Mouse (Mus musculus) thymus, adult 2 months (tissue): ENCODE measurements around the gene Cryzl2. TPM values are rescaled to one million over a fixed set of nuclear protein-coding genes. Genes with fewer than 3 reads are reported as not detected.

Source experiments
- DNase-seq: peaks from one replicate; pipeline ENCODE4 v3.0.0; 2021
- H3K27ac ChIP-seq: fragments of 200-500 bp; 2 replicates; pipeline ENCODE4 v1.5.1; 2012; ENCODE audit warnings: low read length, control low read depth; ENCODE audit not compliant: control insufficient read depth, insufficient read depth
- H3K27me3 ChIP-seq: fragments of 200-500 bp; 2 replicates; pipeline ENCODE4 v1.6.1; 2012; ENCODE audit warnings: mild to moderate bottlenecking, low read length, moderate library complexity, mixed read lengths; ENCODE audit not compliant: control insufficient read depth, insufficient read depth
- H3K36me3 ChIP-seq: fragments of 200-500 bp; 2 replicates; pipeline ENCODE4 v1.6.1; 2012; ENCODE audit warnings: mild to moderate bottlenecking, low read length, moderate library complexity; ENCODE audit not compliant: control insufficient read depth, insufficient read depth
- H3K4me1 ChIP-seq: fragments of 200-500 bp; replicated peaks from 2 replicates; pipeline ENCODE4 v1.6.1; 2012; ENCODE audit warnings: low read length; ENCODE audit not compliant: control insufficient read depth, insufficient read depth
- H3K4me3 ChIP-seq: fragments of 200-500 bp; 2 replicates; pipeline ENCODE4 v1.5.1; 2012; ENCODE audit warnings: mild to moderate bottlenecking, low read length, control low read depth, moderate library complexity; ENCODE audit not compliant: control insufficient read depth, insufficient read depth
- CTCF ChIP-seq: fragments of 200-500 bp; IDR thresholded peaks from 2 replicates; pipeline ENCODE4 v1.5.1; 2012; ENCODE audit warnings: mild to moderate bottlenecking, control low read depth, low read length, moderate library complexity, borderline replicate concordance; ENCODE audit not compliant: control insufficient read depth, poor library complexity, insufficient read depth; ENCODE audit errors: extremely low read depth
- POLR2A ChIP-seq: fragments of 200-500 bp; IDR thresholded peaks from 2 replicates; pipeline ENCODE4 v1.6.1; 2012; ENCODE audit warnings: mild to moderate bottlenecking, low read length, control low read depth, moderate library complexity; ENCODE audit not compliant: control insufficient read depth, poor library complexity, insufficient read depth; ENCODE audit errors: extremely low read depth
- WGBS: fragments of 180-500 bp; shearing (Covaris S2); methylation state at CpG from one replicate; pipeline ENCODE4 v1.1.7; 2018; 5-methylcytosine and 5-hydroxymethylcytosine counted together
- polyA plus RNA-seq: library from polyadenylated mRNA; depleted of rRNA; stranded (reverse); fragments of >200 nt; gene quantifications from 2 replicates; pipeline ENCODE4 v1.2.3, GENCODE M21; 2012; rRNA removed

Gene Cryzl2
- polyA plus RNA-seq, 1 experiment = 8.4 TPM

GRCm38 (mm10) chr1:157532826-157533460, 74.6 kb downstream of the Cryzl2 start:
- Histone ChIP-seq H3K4me1 (no peaks in the 10 kb centered on the region), H3K27me3 (no peaks in the 10 kb centered on the region), H3K36me3 (no peaks in the 10 kb centered on the region), H3K27ac (no peak overlapping the region), H3K4me3 (no peak overlapping the region)
- DNase-seq = no peak
- WGBS = 35% methylated on average over 8 of the region's 8 CpGs
- TF ChIP-seq POLR2A (no peak), CTCF (no peak)

- Histone ChIP-seq H3K4me3 (no peak overlapping the region), H3K4me1 (no peaks in the 10 kb centered on the region), H3K27me3 (no peaks in the 10 kb centered on the region), H3K27ac (no peak overlapping the region), H3K36me3 (no peaks in the 10 kb centered on the region)
- WGBS = 100% methylated on average over 1 of the region's 1 CpGs
- no peak for DNase-seq
- TF ChIP-seq CTCF (no peak), POLR2A (no peak)
Observed at GRCm38 (mm10) chr1:157535571-157535970, 77.2 kb downstream of the Cryzl2 start.

- Histone ChIP-seq H3K4me3 (no peak overlapping the region), H3K27ac (no peak overlapping the region), H3K36me3 (no peaks in the 10 kb centered on the region), H3K4me1 (no peaks in the 10 kb centered on the region), H3K27me3 (no peaks in the 10 kb centered on the region)
- WGBS = 14% methylated on average over 6 of the region's 6 CpGs
- DNase-seq = peak; percentile 35
- no peak for TF ChIP-seq CTCF
Observed at GRCm38 (mm10) chr1:157536471-157536870, 78.1 kb downstream of the Cryzl2 start.

- 86% methylated on average over 5 of the region's 5 CpGs for WGBS
- Histone ChIP-seq H3K4me1 (no peaks in the 10 kb centered on the region), H3K27ac (no peak overlapping the region), H3K27me3 (no peaks in the 10 kb centered on the region), H3K4me3 (no peak overlapping the region), H3K36me3 (no peaks in the 10 kb centered on the region)
- DNase-seq = peak; percentile 38
- no peak for TF ChIP-seq POLR2A
- TF ChIP-seq CTCF = no peak
Observed at GRCm38 (mm10) chr1:157537636-157538035, 79.3 kb downstream of the Cryzl2 start.

Other genes with a start within 250 kb of the Cryzl2 start
- gene Rasal2, start 46.0 kb upstream of the Cryzl2 start, polyA plus RNA-seq = 1.3 TPM in 2 replicates
- gene Sec16b, start 48.2 kb downstream of the Cryzl2 start, polyA plus RNA-seq = 0.80 and 1.1 TPM in 2 replicates